Mouse (Mus musculus): ENCODE results near the gene Gngt2.

DNA sequence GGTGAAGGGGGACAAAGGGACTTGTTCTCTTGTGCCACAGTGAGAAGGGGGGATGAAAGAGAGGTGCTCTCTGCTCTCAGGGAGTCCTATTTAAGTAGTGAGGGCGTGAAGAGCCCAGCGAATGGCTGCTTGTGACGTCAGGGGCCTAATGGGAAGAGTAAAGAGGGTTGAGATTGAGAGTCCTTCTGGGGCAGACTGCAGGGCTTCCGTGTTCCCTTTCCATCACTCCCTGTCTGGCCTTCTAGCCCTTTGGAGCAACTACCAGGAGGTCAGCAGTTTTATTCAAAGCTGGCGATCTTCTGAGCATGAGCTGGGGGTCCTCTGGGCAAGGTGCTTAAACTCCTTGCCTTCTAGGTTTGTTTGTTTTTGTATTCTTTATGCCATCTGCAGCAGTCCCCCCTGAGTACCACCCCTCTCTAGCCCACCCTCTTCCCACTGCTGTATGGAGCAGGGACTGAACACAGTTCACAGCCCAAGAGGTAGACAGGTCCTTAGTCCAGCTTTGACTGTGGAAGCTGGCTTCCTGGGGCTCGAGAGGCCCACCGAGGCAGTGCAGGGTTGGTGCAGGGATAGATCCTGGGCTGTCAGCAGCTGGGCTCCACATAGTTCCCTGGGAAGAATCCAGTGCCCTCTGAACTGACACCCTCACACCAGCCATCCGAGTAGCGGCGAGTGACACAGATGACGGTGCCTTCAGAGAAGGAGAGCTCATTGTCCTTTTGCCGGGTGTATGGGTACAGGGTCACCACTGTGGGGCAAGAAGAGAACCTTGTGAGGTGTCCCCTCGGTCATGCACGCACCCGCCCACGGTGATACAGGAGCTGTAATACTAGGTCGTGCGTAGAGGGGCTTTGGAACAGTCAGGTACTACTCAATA is 4.6 kb upstream of the Gngt2 start:
- TF ChIP-seq POLR2A (IDR thresholded peaks at IDR 0.05; ENCODE audit: insufficient read depth, low read depth, low read length) = no peak
- TF ChIP-seq CTCF (IDR thresholded peaks at IDR 0.05) = no peak
